Mouse (Mus musculus): Measurements from ENCODE around the gene Gm8764. TPM values are rescaled to one million over a fixed set of nuclear protein-coding genes. Genes with fewer than 3 reads are reported as not detected.

Gm8764 gene
- polyA plus RNA-seq, 1 experiment from 2014 or later = not detected

DNA sequence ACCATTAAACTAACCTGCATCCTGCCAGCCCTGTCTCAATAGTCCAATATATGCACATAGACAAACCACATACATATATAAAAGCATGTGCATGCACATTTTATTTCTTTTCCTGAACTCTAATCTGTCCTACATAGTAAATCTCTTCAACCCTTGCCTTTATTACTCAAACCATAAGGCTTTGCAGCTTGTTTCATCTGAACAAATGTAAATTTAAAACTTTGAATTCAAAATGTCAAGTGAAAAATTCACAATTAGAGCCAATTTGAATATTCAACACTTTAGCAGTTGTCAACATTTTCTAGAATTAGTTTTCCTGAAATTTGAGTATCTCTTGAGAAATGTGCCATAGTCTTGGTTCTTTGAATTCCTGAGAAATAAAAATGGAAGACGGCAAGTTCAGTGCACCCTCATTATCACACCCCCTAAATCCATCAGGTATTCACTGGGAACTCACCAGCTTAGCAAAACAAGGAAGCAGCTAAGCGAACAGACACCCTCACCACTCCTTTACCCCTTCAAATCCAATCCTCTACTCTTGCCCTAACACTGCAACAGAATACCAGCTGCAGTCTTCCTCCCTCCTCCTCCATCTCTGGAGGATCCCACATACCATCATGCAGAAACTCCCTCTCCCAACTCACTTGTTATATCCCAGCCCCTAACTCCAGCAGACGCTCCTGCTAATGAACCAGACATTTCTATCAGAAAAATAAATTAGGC is 50.6 kb downstream of the Gm8764 start:
- no peak overlapping the region for H3K9ac ChIP-seq (replicated peaks; ENCODE audit: low read length)
- no peaks in the 10 kb centered on the region for H3K9me3 ChIP-seq (ENCODE audit: low read length)
- H3K4me2 ChIP-seq (replicated peaks; ENCODE audit: low read depth, low read length) = no peak overlapping the region
- no peak overlapping the region for H3K4me3 ChIP-seq (ENCODE audit: low read length)
- H3K27me3 ChIP-seq (ENCODE audit: insufficient read depth, low read length) = no peaks in the 10 kb centered on the region
- H3K36me3 ChIP-seq (ENCODE audit: insufficient read depth, low read length) = no peaks in the 10 kb centered on the region
- 52% methylated on average over 3 of the region's 3 CpGs for WGBS
- ATAC-seq (ENCODE audit: low FRiP score, low TSS enrichment) = no peak
- no peak overlapping the region for H3K27ac ChIP-seq (ENCODE audit: low read length)
- H3K4me1 ChIP-seq (ENCODE audit: insufficient read depth, low read length) = no peaks in the 10 kb centered on the region

Other genes starting within 250 kb of the Gm8764 start
- not detected in 2 replicates for gene Gm21293, start 17.0 kb upstream of the Gm8764 start, polyA plus RNA-seq (2015; fragmentation: Nextera tagmentation; extraction: Ambion mirVana)
- not detected in 2 replicates for gene Gm6763, start 8.5 kb upstream of the Gm8764 start, polyA plus RNA-seq (2015; fragmentation: Nextera tagmentation; extraction: Ambion mirVana)
- not detected in 2 replicates for gene Gm21304, start 8.5 kb downstream of the Gm8764 start, polyA plus RNA-seq (2015; fragmentation: Nextera tagmentation; extraction: Ambion mirVana)
- not detected in 2 replicates for gene Gm21312, start 17.0 kb downstream of the Gm8764 start, polyA plus RNA-seq (2015; fragmentation: Nextera tagmentation; extraction: Ambion mirVana)
- not detected in 2 replicates for gene Gm20765, start 25.5 kb downstream of the Gm8764 start, polyA plus RNA-seq (2015; fragmentation: Nextera tagmentation; extraction: Ambion mirVana)
- not detected in 2 replicates for gene Gm4340, start 34.0 kb downstream of the Gm8764 start, polyA plus RNA-seq (2015; fragmentation: Nextera tagmentation; extraction: Ambion mirVana)